Mouse (Mus musculus) E14TG2a.4 (cell line): Measurements from ENCODE around the gene Lsm14a.

ENCODE experiments used
- H3K27me3 ChIP-seq: 2 replicates; pipeline ENCODE4 v1.6.1; 2014; ENCODE audit warnings: low read length, control low read depth; ENCODE audit not compliant: insufficient read depth
- H3K36me3 ChIP-seq: 2 replicates; pipeline ENCODE4 v1.6.1; 2014; ENCODE audit warnings: low read length, control low read depth; ENCODE audit not compliant: insufficient read depth
- H3K4me1 ChIP-seq: replicated peaks from 2 replicates; pipeline ENCODE4 v1.6.1; 2014; ENCODE audit warnings: low read depth, low read length, control low read depth
- H3K4me3 ChIP-seq: replicated peaks from 2 replicates; pipeline ENCODE4 v1.5.1; 2014; ENCODE audit warnings: mild to moderate bottlenecking, low read length
- H3K9me3 ChIP-seq: 2 replicates; pipeline ENCODE4 v1.6.1; 2014; ENCODE audit warnings: low read length, control low read depth
- CTCF ChIP-seq: conservative IDR thresholded peaks from 2 replicates; pipeline ENCODE4 v1.5.1; 2014; ENCODE audit warnings: low read length
- NANOG ChIP-seq: IDR thresholded peaks from 2 replicates; pipeline ENCODE4 v1.6.1; 2014; ENCODE audit warnings: borderline replicate concordance, low read length, mixed read lengths
- POU5F1 ChIP-seq: IDR thresholded peaks from 2 replicates; pipeline ENCODE4 v1.6.1; 2014; ENCODE audit warnings: low read length, borderline replicate concordance

The Lsm14a gene

DNA sequence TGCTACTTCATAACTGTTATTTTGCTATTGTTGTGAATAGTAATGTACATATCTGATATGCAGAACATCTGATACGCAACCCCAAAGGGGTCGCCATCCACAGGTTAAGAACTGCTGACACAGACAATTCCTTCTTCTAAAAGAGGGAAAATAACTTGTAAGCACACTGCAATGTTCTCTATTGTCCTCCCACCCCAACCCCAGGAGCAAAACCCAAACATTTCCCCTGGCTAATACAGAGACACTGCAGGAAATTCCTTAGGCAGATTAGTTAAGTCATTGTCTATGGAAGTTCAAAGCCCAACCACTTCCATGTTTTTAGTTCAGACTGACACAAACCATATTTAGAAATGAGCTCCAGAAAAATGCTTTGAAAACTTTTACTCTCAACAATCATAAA, 94.3 kb downstream of the Lsm14a start:
- no peaks in the 10 kb centered on the region for H3K27me3 ChIP-seq
- H3K4me3 ChIP-seq = no peak overlapping the region
- no peaks in the 10 kb centered on the region for H3K9me3 ChIP-seq
- H3K4me1 ChIP-seq = no peaks in the 10 kb centered on the region
- peaks cover 12% of the 10 kb centered on the region; the same call in 1 of the 2 replicates for H3K36me3 ChIP-seq
- no peak for TF ChIP-seq POU5F1
- no peak for TF ChIP-seq NANOG
- no peak for TF ChIP-seq CTCF

DNA sequence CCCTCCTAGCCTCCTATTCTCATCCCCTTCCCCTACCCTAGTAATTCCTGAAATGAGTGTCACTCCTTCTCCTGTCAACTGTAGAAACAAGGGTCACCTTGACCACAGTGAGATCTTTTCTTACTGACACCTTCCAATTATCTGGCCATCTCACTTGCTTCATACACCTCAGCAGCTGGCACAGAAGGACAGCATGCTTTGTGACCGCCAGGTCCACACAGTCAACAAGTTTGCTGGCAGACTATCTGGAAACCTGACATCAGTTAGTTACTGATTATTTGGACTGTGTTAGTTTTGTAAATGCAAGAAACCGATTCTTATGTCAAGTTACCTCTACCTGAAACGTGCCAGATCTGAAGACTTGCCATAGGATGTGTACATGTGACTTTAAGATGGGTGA, 97.0 kb downstream of the Lsm14a start:
- no peaks in the 10 kb centered on the region for H3K27me3 ChIP-seq
- no peak for TF ChIP-seq POU5F1
- H3K36me3 ChIP-seq = peaks cover 6% of the 10 kb centered on the region; the same call in 1 of the 2 replicates
- H3K4me1 ChIP-seq = 0 out of 2 replicates have a peak, but pooled peaks cover under 1% of the 10 kb centered on the region
- H3K9me3 ChIP-seq = no peaks in the 10 kb centered on the region
- no peak overlapping the region for H3K4me3 ChIP-seq
